Mouse (Mus musculus) gastrocnemius, postnatal 25 days (tissue): ENCODE measurements around the gene Stat6. TPM values are rescaled to one million over a fixed set of nuclear protein-coding genes. Genes with fewer than 3 reads are reported as not detected.

ENCODE experiments used
- total RNA-seq, 2 experiments: library from RNA; stranded (reverse); gene quantifications; 1 replicate in 1 of 2; 2 replicates in 1 of 2; pipeline ENCODE4 v1.2.3; 2021

Stat6 gene
- total RNA-seq, 2 experiments from 2014 or later = 16.5 to 21.8 TPM

Other genes with a start within 250 kb of the Stat6 start
- 100 to 1,000 TPM; 308 to 367 TPM for gene Stac3, start 141.3 kb upstream of the Stat6 start, total RNA-seq
- 10 to 100 TPM; 11.4 to 15.1 TPM for gene Ndufa4l2, start 128.0 kb upstream of the Stat6 start, total RNA-seq
- gene Shmt2, start 120.5 kb upstream of the Stat6 start, total RNA-seq = 10 to 100 TPM; 24.9 to 26.6 TPM
- gene Nxph4, start 108.4 kb upstream of the Stat6 start, total RNA-seq = under 1 TPM; 0.26 to 0.32 TPM
- 10 to 100 TPM; 58.1 to 64.3 TPM for gene Lrp1, start 21.8 kb upstream of the Stat6 start, total RNA-seq
- 1 to 10 TPM; 1.7 to 2.5 TPM for gene Nemp1, start 23.9 kb downstream of the Stat6 start, total RNA-seq
- 1 to 10 TPM; 2.5 to 4.7 TPM for gene Nab2, start 25.6 kb downstream of the Stat6 start, total RNA-seq
- gene Myo1a, start 62.2 kb downstream of the Stat6 start, total RNA-seq = under 1 TPM; 0.10 to 0.21 TPM
- not detected for gene Tac2, start 81.5 kb downstream of the Stat6 start, total RNA-seq
- gene Zbtb39, start 96.6 kb downstream of the Stat6 start, total RNA-seq = 1 to 10 TPM; 4.8 to 5.3 TPM
- under 1 TPM; 0.20 to 0.62 TPM for gene Gpr182, start 108.7 kb downstream of the Stat6 start, total RNA-seq
- gene Rdh1, start 116.7 kb downstream of the Stat6 start, total RNA-seq = under 1 TPM; 0.05 to 0.08 TPM
- gene Rdh16f1, start 116.8 kb downstream of the Stat6 start, total RNA-seq = not detected
- under 1 TPM; 0.31 to 0.40 TPM for gene Rdh9, start 133.4 kb downstream of the Stat6 start, total RNA-seq
- not detected for gene Rdh16, start 158.2 kb downstream of the Stat6 start, total RNA-seq
- gene Rdh19, start 206.9 kb downstream of the Stat6 start, total RNA-seq = not detected
- not detected for gene Rdh16f2, start 223.5 kb downstream of the Stat6 start, total RNA-seq
- gene Rdh7, start 245.8 kb downstream of the Stat6 start, total RNA-seq = not detected